In the genomic region with DNA sequence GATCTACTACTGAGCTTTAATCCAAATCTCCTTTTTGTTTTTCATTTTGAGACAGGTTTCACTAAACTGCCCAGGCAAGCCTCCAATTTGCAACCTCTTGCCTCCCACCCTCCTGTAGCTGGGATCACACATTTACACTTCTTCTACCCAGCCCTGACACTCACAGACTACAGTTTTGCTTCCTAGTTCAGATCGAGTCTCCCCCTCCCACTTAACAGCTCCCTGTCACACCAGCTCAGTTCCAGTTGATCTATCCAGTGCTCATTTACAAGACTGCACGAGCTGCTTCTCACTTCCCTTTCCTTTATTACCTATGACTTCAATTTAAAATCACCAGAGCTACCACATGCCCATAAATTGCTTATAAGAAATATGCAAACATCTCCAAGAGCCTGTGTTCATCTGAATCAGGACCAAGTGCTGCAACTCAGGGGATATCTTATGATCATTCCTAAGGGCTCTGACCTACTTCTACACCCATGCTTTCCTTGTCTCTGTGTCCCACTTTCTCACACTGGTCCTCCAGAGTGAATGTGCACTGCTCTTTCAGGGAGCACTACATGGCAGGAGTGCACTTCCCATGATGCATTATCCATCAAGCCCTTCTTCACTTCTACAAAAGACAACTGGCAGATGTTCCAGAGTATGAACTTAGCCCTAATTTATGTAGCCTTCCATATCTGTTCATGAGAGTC, we compare ENCODE assay signal across 23 mouse cellular contexts. TPM values are rescaled to one million over a fixed set of nuclear protein-coding genes. Genes with fewer than 3 reads are reported as not detected.
A peak's percentile ranks its signal among the peaks of the same experiment; 100 is the strongest.
DNase-seq lines count a peak whose midpoint lies in the region; ATAC-seq and TF ChIP-seq lines count a peak whose summit lies in the region.
"Had no signal": no experiment of that assay in that cellular context is flagged by ENCODE, and none has a peak within 500 bp of the region (broad histone marks: within the 10 kb centered on the region; RNA-seq: fewer than 3 reads in every experiment).

No protein-coding gene starts in this region.

- no peaks in the 10 kb centered on the region for H3K27me3 ChIP-seq in embryonic facial prominence, embryonic 14.5 days (replicated peaks; ENCODE audit: control insufficient read depth, insufficient read depth, low read length)
- H3K27me3 ChIP-seq in embryonic facial prominence, embryonic 10.5 days (replicated peaks; ENCODE audit: low read depth, poor library complexity, severe bottlenecking), result no peaks in the 10 kb centered on the region
- H3K27me3 ChIP-seq: embryonic facial prominence, embryonic 13.5 days; forebrain, embryonic 13.5 days; heart, embryonic 15.5 days; hindbrain, embryonic 15.5 days; Patski had no signal

- 45% methylated on average over 2 of the region's 2 CpGs for WGBS in embryonic facial prominence, embryonic 14.5 days
- WGBS in embryonic facial prominence, embryonic 10.5 days, result 60% methylated on average over 2 of the region's 2 CpGs

- TF ChIP-seq CTCF in layer of hippocampus, adult 2 months (conservative IDR thresholded peaks at IDR 0.05), result no peak

- no peak overlapping the region for H3K27ac ChIP-seq in embryonic facial prominence, embryonic 14.5 days (replicated peaks; ENCODE audit: low read depth, low read length)
- no peak overlapping the region for H3K27ac ChIP-seq in embryonic facial prominence, embryonic 10.5 days (replicated peaks)
- H3K27ac ChIP-seq in layer of hippocampus, adult 2 months, result peak overlapping the region; percentile 23; the same call in 1 of the 2 replicates
- H3K27ac ChIP-seq: embryonic facial prominence, embryonic 13.5 days; forebrain, embryonic 13.5 days; heart, adult 2 months; heart, embryonic 15.5 days; hindbrain, embryonic 15.5 days had no signal

- no peaks in the 10 kb centered on the region; the same call in 1 of the 2 replicates for H3K4me1 ChIP-seq in embryonic facial prominence, embryonic 14.5 days (ENCODE audit: control insufficient read depth, insufficient read depth, low read length)
- peaks cover 13% of the 10 kb centered on the region; the same call in 1 of the 2 replicates for H3K4me1 ChIP-seq in embryonic facial prominence, embryonic 10.5 days

- H3K9ac ChIP-seq in embryonic facial prominence, embryonic 14.5 days (ENCODE audit: low read depth, low read length), result no peak overlapping the region
- H3K9ac ChIP-seq: embryonic facial prominence, embryonic 13.5 days; forebrain, embryonic 13.5 days; forebrain, postnatal 0 days; heart, embryonic 15.5 days; hindbrain, embryonic 15.5 days had no signal

- no peaks in the 10 kb centered on the region for H3K9me3 ChIP-seq in embryonic facial prominence, embryonic 14.5 days (ENCODE audit: control insufficient read depth, low read length)
- H3K9me3 ChIP-seq in embryonic facial prominence, embryonic 10.5 days, result no peaks in the 10 kb centered on the region
- H3K9me3 ChIP-seq: embryonic facial prominence, embryonic 13.5 days; forebrain, embryonic 13.5 days; heart, embryonic 15.5 days; hindbrain, embryonic 15.5 days had no signal

- H3K4me3 ChIP-seq in embryonic facial prominence, embryonic 14.5 days (ENCODE audit: low read depth, low read length), result no peak overlapping the region
- H3K4me3 ChIP-seq in embryonic facial prominence, embryonic 10.5 days, result no peak overlapping the region
- no peak overlapping the region for H3K4me3 ChIP-seq in layer of hippocampus, adult 2 months
- H3K4me3 ChIP-seq: embryonic facial prominence, embryonic 13.5 days; forebrain, embryonic 13.5 days; heart, adult 2 months; heart, embryonic 15.5 days; hindbrain, embryonic 15.5 days had no signal

- peaks cover 11% of the 10 kb centered on the region for H3K36me3 ChIP-seq in embryonic facial prominence, embryonic 14.5 days (ENCODE audit: control insufficient read depth, insufficient read depth, low read length)
- H3K36me3 ChIP-seq in embryonic facial prominence, embryonic 10.5 days (replicated peaks), result peaks cover 11% of the 10 kb centered on the region

- ATAC-seq in embryonic facial prominence, embryonic 14.5 days (ENCODE audit: low read depth), result peak; percentile 37; the same call in 1 of the 2 replicates
- ATAC-seq: forebrain, embryonic 13.5 days; forebrain, postnatal 0 days; Patski had no signal

- DNase-seq in embryonic facial prominence, embryonic 14.5 days (ENCODE audit: low spot score), result peak; percentile 9
- DNase-seq in embryonic facial prominence, embryonic 10.5 days (ENCODE audit: low spot score), result no peak
- DNase-seq in layer of hippocampus, adult 2 months (ENCODE audit: low spot score in 2 of 2), result no peak
- DNase-seq in layer of hippocampus, adult 9-11 months, result no peak
- DNase-seq in retina, embryonic 14.5 days (ENCODE audit: low spot score), result peak; percentile 69
- DNase-seq in adrenal gland, postnatal 10 days, result no peak
- no peak for DNase-seq in left cerebral cortex, adult 18-20 months (ENCODE audit: low spot score in 2 of 2)
- DNase-seq: adrenal gland, adult 2 months; adrenal gland, postnatal 36 days; cerebellum, adult 11 months; cerebellum, adult 9-10 months; cerebellum, postnatal 25 days; forebrain, postnatal 0 days; gastrocnemius, postnatal 10 days; heart, adult 2 months; heart, postnatal 14 days; kidney, adult 11 months had no signal

- H3K4me2 ChIP-seq in embryonic facial prominence, embryonic 14.5 days (ENCODE audit: low read depth, low read length), result no peak overlapping the region
- H3K4me2 ChIP-seq: embryonic facial prominence, embryonic 13.5 days; forebrain, embryonic 13.5 days; heart, embryonic 11.5 days; heart, embryonic 15.5 days; hindbrain, embryonic 15.5 days had no signal

RNA-seq across cellular contexts. Expression of a gene that starts 18.2 kb away (rescaled TPM):
- 14.7 and 15.7 TPM in 2 replicates for polyA plus RNA-seq in embryonic facial prominence, embryonic 14.5 days (2014; fragmentation: Nextera tagmentation; extraction: Ambion mirVana)
- polyA plus RNA-seq in embryonic facial prominence, embryonic 10.5 days (2016; fragmentation: Nextera tagmentation; extraction: Ambion mirVana), result 16.4 and 16.9 TPM in 2 replicates
- 10 to 100 TPM; 46.1 to 48.0 TPM for total RNA-seq in layer of hippocampus, adult 2 months (2021)
- total RNA-seq in adrenal gland, postnatal 10 days (2021), result 1 to 10 TPM; 8.9 to 9.6 TPM
- 10 to 100 TPM; 31.4 to 32.4 TPM for total RNA-seq in left cerebral cortex, adult 18-20 months (2021)

RNA-seq across cellular contexts. Expression of a gene that starts 41.7 kb away (rescaled TPM):
- polyA plus RNA-seq in embryonic facial prominence, embryonic 14.5 days (2014; fragmentation: Nextera tagmentation; extraction: Ambion mirVana), result 240 and 250 TPM in 2 replicates
- polyA plus RNA-seq in embryonic facial prominence, embryonic 10.5 days (2016; fragmentation: Nextera tagmentation; extraction: Ambion mirVana), result 227 and 234 TPM in 2 replicates
- total RNA-seq in layer of hippocampus, adult 2 months (2021), result 10 to 100 TPM; 58.4 to 67.6 TPM
- 100 to 1,000 TPM; 137 to 158 TPM for total RNA-seq in adrenal gland, postnatal 10 days (2021)
- 10 to 100 TPM; 68.7 to 79.6 TPM for total RNA-seq in left cerebral cortex, adult 18-20 months (2021)

RNA-seq across cellular contexts. Expression of a gene that starts 47.8 kb away (rescaled TPM):
- 33.4 and 33.7 TPM in 2 replicates for polyA plus RNA-seq in embryonic facial prominence, embryonic 14.5 days (2014; fragmentation: Nextera tagmentation; extraction: Ambion mirVana)
- polyA plus RNA-seq in embryonic facial prominence, embryonic 10.5 days (2016; fragmentation: Nextera tagmentation; extraction: Ambion mirVana), result 59.8 and 72.3 TPM in 2 replicates
- total RNA-seq in layer of hippocampus, adult 2 months (2021), result 10 to 100 TPM; 11.3 to 12.8 TPM
- 10 to 100 TPM; 14.6 to 16.1 TPM for total RNA-seq in adrenal gland, postnatal 10 days (2021)
- 1 to 10 TPM; 8.8 to 9.3 TPM for total RNA-seq in left cerebral cortex, adult 18-20 months (2021)

RNA-seq across cellular contexts. Expression of a gene that starts 54.0 kb away (rescaled TPM):
- 21.0 and 22.4 TPM in 2 replicates for polyA plus RNA-seq in embryonic facial prominence, embryonic 14.5 days (2014; fragmentation: Nextera tagmentation; extraction: Ambion mirVana)
- 37.8 and 40.0 TPM in 2 replicates for polyA plus RNA-seq in embryonic facial prominence, embryonic 10.5 days (2016; fragmentation: Nextera tagmentation; extraction: Ambion mirVana)
- total RNA-seq in layer of hippocampus, adult 2 months (2021), result 10 to 100 TPM in 1 of 2 experiments, 1 to 10 TPM in 1; 9.3 to 10.1 TPM
- total RNA-seq in adrenal gland, postnatal 10 days (2021), result 10 to 100 TPM; 11.5 to 17.6 TPM
- 1 to 10 TPM; 8.4 to 8.7 TPM for total RNA-seq in left cerebral cortex, adult 18-20 months (2021)

Comparison
In these comparisons a context has a peak if more than half of its experiments do, and no peak if none do; other contexts are left out.
1. DNase-seq: peak in embryonic facial prominence, embryonic 14.5 days (single experiment) and retina, embryonic 14.5 days (single experiment); none in embryonic facial prominence, embryonic 10.5 days (single experiment), layer of hippocampus, adult 2 months (0 of 2), layer of hippocampus, adult 9-11 months (single experiment), adrenal gland, postnatal 10 days (single experiment) and left cerebral cortex, adult 18-20 months (0 of 2).